Mouse (Mus musculus): ENCODE results near the gene Klrc2.
"Not testable (repeated sequence)": the region's sequence is repeated elsewhere in the genome, so short reads cannot be mapped to it uniquely, and the experiment has no call there.

The Klrc2 gene

GRCm38 (mm10) chr6:129660589-129660988, at the start of gene Klrc2:
Gene Klrc2, minus strand, starts transcription at chr6:129660689.
- DNase-seq (ENCODE audit: extremely low read depth, low read depth, low spot score), result not testable (repeated sequence)

- DNase-seq (ENCODE audit: extremely low read depth, low read depth, low spot score), result not testable (repeated sequence)
Measured at GRCm38 (mm10) chr6:129691436-129691835, 30.9 kb upstream of the Klrc2 start.

DNA sequence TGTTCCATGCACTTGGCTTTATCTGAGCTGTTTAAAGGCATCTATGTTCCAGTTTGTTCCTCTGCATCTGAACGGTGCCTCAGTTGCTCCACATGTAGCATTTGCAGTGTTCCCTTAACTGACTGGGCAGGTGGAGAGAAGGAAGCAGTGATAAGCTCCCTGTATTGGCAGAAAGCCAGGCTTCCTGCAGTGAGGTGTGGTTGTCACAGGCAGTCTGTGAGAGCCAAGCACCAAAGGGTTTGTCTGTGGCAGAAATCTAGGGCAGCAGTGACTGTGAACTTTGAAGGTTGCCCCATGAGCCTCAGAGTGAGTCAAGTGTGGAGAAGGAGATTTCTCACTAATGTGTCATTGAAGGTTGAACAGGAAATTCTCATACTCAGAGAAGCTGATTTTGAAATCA, 19.9 kb upstream of the Klrc2 start:
- DNase-seq (ENCODE audit: extremely low read depth, low read depth, low spot score), result no peak

DNA sequence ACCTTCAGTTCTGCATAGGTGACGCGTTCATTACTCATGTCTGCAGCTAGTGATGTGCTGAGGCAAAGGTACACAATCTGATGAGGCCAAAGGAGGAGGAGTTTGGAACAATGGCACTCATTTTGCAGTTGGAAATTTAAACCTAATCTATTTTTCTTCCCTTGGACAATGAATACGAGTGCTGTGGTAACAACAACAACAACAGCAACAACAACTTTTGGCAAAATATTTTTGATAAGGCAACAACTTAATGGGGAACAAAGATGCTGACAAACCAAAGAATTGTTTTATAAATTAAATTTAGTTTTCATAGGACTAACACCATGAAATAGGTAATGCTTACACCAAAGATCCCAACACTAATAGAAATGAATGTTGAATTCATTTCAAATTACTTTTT, 18.4 kb upstream of the Klrc2 start, which contains the start of gene Klrc1:
Gene Klrc1, minus strand, starts transcription at position 101 of the 400 bp plus-strand sequence.
- no peak for DNase-seq (ENCODE audit: extremely low read depth, low read depth, low spot score)

DNA sequence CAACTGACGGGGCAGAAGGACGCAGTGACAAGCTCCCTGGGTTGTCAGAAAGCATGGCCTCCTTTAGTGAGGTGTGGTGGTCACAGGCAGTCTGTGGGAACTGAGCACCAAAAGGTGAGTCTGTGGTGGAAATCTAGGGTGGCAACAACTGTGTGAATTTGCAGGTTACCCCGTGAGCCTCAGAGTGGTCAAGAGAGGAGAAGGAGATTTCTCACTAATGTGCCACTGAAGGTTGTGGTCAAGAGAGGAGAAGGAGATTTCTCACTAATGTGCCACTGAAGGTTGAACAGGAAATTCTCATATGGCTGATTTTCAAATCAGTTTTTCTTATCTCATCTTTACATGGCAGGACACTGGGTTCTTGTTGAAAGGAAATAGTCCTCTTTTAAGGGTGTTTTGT, 812 bp upstream of the Klrc2 start:
- DNase-seq (ENCODE audit: extremely low read depth, low read depth, low spot score), result not testable (repeated sequence)

DNA sequence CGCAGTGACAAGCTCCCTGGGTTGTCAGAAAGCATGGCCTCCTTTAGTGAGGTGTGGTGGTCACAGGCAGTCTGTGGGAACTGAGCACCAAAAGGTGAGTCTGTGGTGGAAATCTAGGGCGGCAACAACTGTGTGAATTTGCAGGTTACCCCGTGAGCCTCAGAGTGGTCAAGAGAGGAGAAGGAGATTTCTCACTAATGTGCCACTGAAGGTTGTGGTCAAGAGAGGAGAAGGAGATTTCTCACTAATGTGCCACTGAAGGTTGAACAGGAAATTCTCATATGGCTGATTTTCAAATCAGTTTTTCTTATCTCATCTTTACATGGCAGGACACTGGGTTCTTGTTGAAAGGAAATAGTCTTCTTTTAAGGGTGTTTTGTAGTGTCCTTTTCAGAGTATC, 16.4 kb downstream of the Klrc2 start:
- DNase-seq (ENCODE audit: extremely low read depth, low read depth, low spot score), result not testable (repeated sequence)

DNA sequence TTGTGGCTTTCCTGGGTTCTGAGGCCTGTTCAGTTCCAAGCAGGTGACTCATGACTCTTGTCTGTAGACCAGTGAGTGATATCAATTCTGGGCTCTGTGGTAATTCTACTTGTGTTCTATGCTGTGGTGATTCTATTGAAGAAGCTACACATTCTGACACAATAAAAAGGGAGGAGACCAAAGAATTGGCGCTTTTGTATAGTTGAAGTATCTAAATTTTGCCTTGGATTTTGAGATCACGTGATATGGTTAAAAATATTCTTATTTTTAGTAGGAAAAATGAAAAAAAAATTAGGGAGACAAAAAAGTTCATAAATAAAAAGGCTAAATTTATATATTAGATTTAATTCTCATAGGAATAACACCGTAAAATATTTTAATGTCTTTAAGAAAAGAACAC, 17.3 kb downstream of the Klrc2 start, which contains the start of gene Klrc3:
Gene Klrc3, minus strand, starts transcription at position 101 of the 400 bp plus-strand sequence.
- not testable (repeated sequence) for DNase-seq (ENCODE audit: extremely low read depth, low read depth, low spot score)

DNA sequence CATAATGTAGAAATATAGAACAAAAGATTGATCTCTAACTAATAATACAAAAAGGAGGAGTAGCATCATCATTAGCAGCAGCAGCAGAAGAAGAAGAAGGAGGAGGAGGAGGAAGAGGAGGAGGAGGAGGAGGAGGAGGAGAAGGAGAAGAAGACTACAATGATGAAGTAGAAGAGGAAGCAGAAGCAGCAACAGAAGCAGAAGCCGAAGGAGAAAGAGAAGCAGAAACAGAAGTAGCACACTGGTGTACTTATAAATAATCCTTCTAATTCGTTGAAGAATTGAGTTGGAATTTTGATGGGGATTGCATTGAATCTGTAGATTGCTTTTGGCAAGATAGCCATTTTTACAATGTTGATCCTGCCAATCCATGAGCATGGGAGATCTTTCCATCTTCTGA, 29.4 kb downstream of the Klrc2 start:
- DNase-seq (ENCODE audit: extremely low read depth, low read depth, low spot score), result not testable (repeated sequence)

- DNase-seq (ENCODE audit: extremely low read depth, low read depth, low spot score), result no peak
Measured at GRCm38 (mm10) chr6:129623735-129624134, 36.8 kb downstream of the Klrc2 start, which contains the start of gene Klrk1. Gene Klrk1, minus strand, starts transcription at chr6:129623864.

DNA sequence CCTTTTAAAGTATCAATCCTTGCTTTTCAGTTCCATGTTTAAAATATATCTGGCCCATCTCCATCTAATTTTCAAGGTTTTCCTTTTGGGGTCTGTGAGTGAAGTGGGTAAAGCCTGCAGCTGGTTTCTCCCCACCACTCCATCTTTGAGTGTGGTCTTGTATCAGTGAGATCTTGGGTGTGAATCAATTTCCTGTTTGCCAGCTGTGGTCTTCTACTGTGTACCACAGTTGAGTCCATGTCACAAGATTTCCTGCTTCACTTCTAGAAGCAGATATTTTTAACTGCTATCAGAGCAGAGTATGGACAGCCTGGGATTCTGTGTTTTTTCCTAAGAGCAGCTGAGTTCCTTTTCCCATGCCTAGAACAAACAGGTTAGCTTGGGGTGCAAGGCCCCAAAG, 52.1 kb downstream of the Klrc2 start:
- DNase-seq (ENCODE audit: extremely low read depth, low read depth, low spot score), result no peak
